Mouse (Mus musculus) intestine, postnatal 0 days (tissue): Measurements from ENCODE around the gene Gm21119. TPM values are rescaled to one million over a fixed set of nuclear protein-coding genes. Genes with fewer than 3 reads are reported as not detected.
A peak's percentile ranks its signal among the peaks of the same experiment; 100 is the strongest.
"Not testable (repeated sequence)": the region's sequence is repeated elsewhere in the genome, so short reads cannot be mapped to it uniquely, and the experiment has no call there.

Experiments
- ATAC-seq: fragments of 200-750 bp; cut with Nextera tagmentation; 2 replicates; pipeline ENCODE4 v1.8.0; 2017; ENCODE audit warnings: mild to moderate bottlenecking, moderate TSS enrichment, moderate library complexity
- H3K27ac ChIP-seq: fragments of 300-500 bp; sonication (generic); 2 replicates; pipeline ENCODE4 v1.5.1; 2014; ENCODE audit warnings: mild to moderate bottlenecking, low read depth, low read length, moderate library complexity
- H3K27me3 ChIP-seq: fragments of 300-500 bp; sonication (generic); replicated peaks from 2 replicates; pipeline ENCODE4 v1.6.1; 2014; ENCODE audit warnings: low read length, mixed read lengths; ENCODE audit not compliant: control insufficient read depth, insufficient read depth
- H3K36me3 ChIP-seq: fragments of 300-500 bp; sonication (generic); 2 replicates; pipeline ENCODE4 v1.6.1; 2014; ENCODE audit warnings: mild to moderate bottlenecking, moderate library complexity; ENCODE audit not compliant: control insufficient read depth, insufficient read depth
- H3K4me1 ChIP-seq: fragments of 300-500 bp; sonication (generic); replicated peaks from 2 replicates; pipeline ENCODE4 v1.6.1; 2014; ENCODE audit warnings: antibody characterized with exemption, low read length, mixed read lengths; ENCODE audit not compliant: control insufficient read depth, insufficient read depth
- H3K4me2 ChIP-seq: fragments of 300-500 bp; sonication (generic); replicated peaks from 2 replicates; pipeline ENCODE4 v1.6.1; 2014; ENCODE audit warnings: low read depth, mild to moderate bottlenecking, moderate library complexity
- H3K4me3 ChIP-seq: fragments of 300-500 bp; sonication (generic); 2 replicates; pipeline ENCODE4 v1.5.1; 2014; ENCODE audit warnings: low read depth, low read length
- H3K9ac ChIP-seq: fragments of 300-500 bp; sonication (generic); 2 replicates; pipeline ENCODE4 v1.6.1; 2014; ENCODE audit warnings: mild to moderate bottlenecking, low read depth, low read length
- H3K9me3 ChIP-seq: fragments of 300-500 bp; sonication (generic); 2 replicates; pipeline ENCODE4 v1.6.1; 2016; ENCODE audit warnings: mixed run types; ENCODE audit not compliant: control insufficient read depth
- WGBS: fragments of 180-500 bp; shearing (Covaris S2); extraction: QIAGEN DNeasy Blood & Tissue Kit; methylation state at CpG from one replicate; pipeline ENCODE4 v1.1.7; 2014; 5-methylcytosine and 5-hydroxymethylcytosine counted together
- polyA plus RNA-seq: library from polyadenylated mRNA; unstranded; fragments of >200 nt; fragmentation: Nextera tagmentation; extraction: Ambion mirVana; gene quantifications from 2 replicates; pipeline ENCODE4 v1.2.1, GENCODE M21; 2015

Gene Gm21119
- polyA plus RNA-seq, 1 experiment from 2014 or later = 0.13 TPM

DNA sequence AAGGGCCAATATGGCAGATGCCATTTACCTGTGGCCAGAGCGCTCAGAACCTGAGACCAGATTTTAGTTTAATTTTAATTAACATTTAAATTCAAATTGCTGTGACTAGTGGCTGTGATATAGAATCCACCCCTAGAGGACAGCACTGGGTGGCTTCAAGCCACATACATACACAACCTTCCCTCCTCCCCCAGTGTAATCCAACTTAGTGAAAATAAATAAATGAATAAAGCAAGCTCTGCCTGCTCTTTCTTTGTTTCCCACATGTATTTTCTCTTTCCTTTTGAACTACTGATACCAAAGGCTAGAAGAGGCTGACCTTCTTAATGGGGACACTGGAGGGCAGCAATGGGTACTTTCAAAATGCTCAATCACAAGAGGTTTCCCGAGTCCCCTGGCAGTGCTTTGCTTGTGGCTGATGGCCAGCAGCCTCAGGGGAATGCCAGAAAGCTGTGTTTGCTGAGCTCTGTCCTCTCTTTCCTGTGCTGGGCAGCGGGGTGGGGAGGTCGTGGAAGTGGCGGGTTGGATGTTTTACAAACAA, 21.9 kb upstream of the Gm21119 start:
- H3K4me2 ChIP-seq, H3K27me3 ChIP-seq, ATAC-seq, H3K4me3 ChIP-seq, H3K36me3 ChIP-seq, H3K9ac ChIP-seq, H3K9me3 ChIP-seq, H3K4me1 ChIP-seq, H3K27ac ChIP-seq: not testable (repeated sequence)
- WGBS = 33% methylated on average over 1 of the region's 5 CpGs

DNA sequence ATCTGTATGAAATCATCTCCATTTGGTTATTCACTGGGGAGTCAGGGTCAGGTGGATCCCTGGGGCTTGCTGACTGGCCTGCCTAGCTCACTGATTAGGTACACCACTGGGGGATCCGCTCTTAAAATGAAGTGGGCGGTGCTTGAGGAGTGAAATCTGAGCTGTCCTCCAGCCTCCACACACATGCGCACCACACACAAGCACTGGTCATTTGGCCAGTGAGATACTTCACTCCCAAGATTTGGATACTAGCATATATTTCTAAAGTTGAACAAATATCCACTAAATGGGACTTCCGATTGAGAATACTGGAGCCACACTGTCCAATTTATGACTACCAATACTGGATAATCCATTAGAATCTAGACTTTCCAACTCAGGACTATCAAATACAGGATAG, 20.9 kb upstream of the Gm21119 start:
- not testable (repeated sequence) for H3K27ac ChIP-seq, H3K9me3 ChIP-seq, ATAC-seq, H3K4me2 ChIP-seq, H3K4me1 ChIP-seq, H3K36me3 ChIP-seq, H3K27me3 ChIP-seq, H3K9ac ChIP-seq, H3K4me3 ChIP-seq
- WGBS = no CpG with 5 or more reads among the region's 4 CpGs

- not testable (repeated sequence) for H3K9ac ChIP-seq, ATAC-seq, H3K4me3 ChIP-seq, H3K27ac ChIP-seq, H3K4me2 ChIP-seq, H3K27me3 ChIP-seq, H3K9me3 ChIP-seq, H3K4me1 ChIP-seq, H3K36me3 ChIP-seq
- 91% methylated on average over 6 of the region's 9 CpGs for whole genome bisulfite sequencing
Measured at GRCm38 (mm10) chr8:20596081-20596841, 18.5 kb upstream of the Gm21119 start.

DNA sequence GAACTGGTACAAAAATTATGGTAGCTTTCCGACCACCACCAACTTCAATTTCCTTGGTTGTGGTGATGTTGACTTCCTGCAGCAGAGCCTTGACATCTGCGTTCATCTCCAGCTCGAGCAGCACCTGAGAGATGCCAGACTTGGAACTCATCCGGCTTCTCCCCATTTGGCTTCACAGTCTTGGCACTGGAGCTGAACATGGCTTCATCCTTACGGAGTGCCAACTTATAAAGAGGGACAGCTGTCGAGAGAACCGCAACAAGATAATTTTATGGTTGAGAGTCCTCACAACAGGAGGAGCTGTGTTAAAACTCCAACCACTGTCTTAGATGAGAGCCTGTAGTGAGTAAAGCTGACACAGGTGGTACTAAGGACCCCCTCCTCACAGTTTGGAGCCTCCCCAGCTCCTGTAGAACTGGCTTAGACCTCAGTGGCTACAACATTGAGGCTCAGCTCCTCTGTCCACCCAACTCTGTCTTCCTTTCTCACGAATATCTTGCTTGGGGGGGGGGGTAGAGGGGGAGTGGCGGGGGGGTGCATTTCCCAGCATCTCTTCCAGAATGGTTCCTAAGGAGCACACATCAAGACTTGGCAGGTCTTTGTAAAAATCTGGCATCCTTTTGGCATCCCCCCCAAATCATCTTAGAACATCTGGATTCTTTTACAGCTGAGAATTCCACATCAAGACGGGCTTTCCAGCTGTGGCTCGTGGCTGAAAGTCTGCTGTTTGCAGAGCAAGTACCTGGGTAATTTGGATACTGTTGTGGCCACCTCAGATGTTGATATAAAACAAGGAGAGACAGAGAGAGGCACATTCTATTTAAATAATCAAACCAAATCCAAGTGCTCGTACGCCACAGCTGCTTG, 17.6 kb upstream of the Gm21119 start:
- not testable (repeated sequence) for H3K27ac ChIP-seq, H3K4me1 ChIP-seq, H3K4me3 ChIP-seq, H3K9ac ChIP-seq, H3K9me3 ChIP-seq, H3K4me2 ChIP-seq, H3K36me3 ChIP-seq, H3K27me3 ChIP-seq
- WGBS = 70% methylated on average over 9 of the region's 13 CpGs
- ATAC-seq = peak; percentile 67

GRCm38 (mm10) chr8:20598300-20599170, 16.2 kb upstream of the Gm21119 start:
- H3K27ac ChIP-seq, H3K27me3 ChIP-seq, H3K36me3 ChIP-seq, H3K4me1 ChIP-seq, H3K9ac ChIP-seq, H3K9me3 ChIP-seq, H3K4me3 ChIP-seq, H3K4me2 ChIP-seq: not testable (repeated sequence)
- peak; percentile 70 for ATAC-seq
- WGBS = 74% methylated on average over 5 of the region's 10 CpGs

DNA sequence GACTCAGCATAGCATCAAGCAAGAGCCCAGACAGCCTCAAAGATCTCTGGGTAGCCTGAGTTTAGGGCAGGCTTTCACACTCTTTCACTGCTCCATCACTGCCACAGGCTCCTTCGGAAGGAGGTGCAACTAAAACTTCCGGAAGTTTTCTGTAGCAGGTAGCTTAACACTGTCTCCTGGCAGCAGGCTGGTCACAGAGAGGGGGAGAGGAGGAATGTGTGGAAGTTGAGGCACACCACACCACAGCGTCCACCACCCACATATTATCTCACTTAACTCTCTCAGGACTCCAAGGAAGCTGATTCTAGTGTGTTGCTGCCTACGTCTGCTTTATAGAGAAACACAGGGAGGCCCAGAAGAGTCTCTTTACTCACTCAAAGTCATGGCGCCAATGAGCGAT, 15.4 kb upstream of the Gm21119 start:
- H3K4me3 ChIP-seq, H3K27me3 ChIP-seq, H3K9me3 ChIP-seq, ATAC-seq, H3K27ac ChIP-seq, H3K4me1 ChIP-seq, H3K9ac ChIP-seq, H3K4me2 ChIP-seq, H3K36me3 ChIP-seq: not testable (repeated sequence)
- WGBS = 81% methylated on average over 3 of the region's 6 CpGs

GRCm38 (mm10) chr8:20610856-20611255, 3.9 kb upstream of the Gm21119 start:
- H3K27me3 ChIP-seq, H3K9ac ChIP-seq, H3K4me2 ChIP-seq, H3K4me1 ChIP-seq, H3K9me3 ChIP-seq, H3K27ac ChIP-seq, H3K36me3 ChIP-seq, H3K4me3 ChIP-seq, ATAC-seq: not testable (repeated sequence)
- WGBS = no CpG with 5 or more reads among the region's 1 CpGs

GRCm38 (mm10) chr8:20612721-20613120, 2.0 kb upstream of the Gm21119 start:
- H3K27ac ChIP-seq, H3K4me2 ChIP-seq, H3K9ac ChIP-seq, H3K9me3 ChIP-seq, ATAC-seq, H3K27me3 ChIP-seq, H3K36me3 ChIP-seq, H3K4me1 ChIP-seq, H3K4me3 ChIP-seq: not testable (repeated sequence)
